Mouse (Mus musculus) cerebellum, postnatal 36 days (tissue): ENCODE data around the gene Prrx1.
A peak's percentile ranks its signal among the peaks of the same experiment; 100 is the strongest.

Experiments
- DNase-seq, 2 experiments: peaks; one replicate each; pipeline ENCODE4 v3.0.0; 2021 to 2022; ENCODE audit warnings: mixed read lengths in 2 of 2

Gene Prrx1

GRCm38 (mm10) chr1:163313101-163313773 is at the start of gene Prrx1:
Gene Prrx1 (minus strand): TSS chr1:163313710.
- DNase-seq: no peak

GRCm38 (mm10) chr1:163362202-163362601 is 48.7 kb upstream of the Prrx1 start:
- DNase-seq: no peak

DNA sequence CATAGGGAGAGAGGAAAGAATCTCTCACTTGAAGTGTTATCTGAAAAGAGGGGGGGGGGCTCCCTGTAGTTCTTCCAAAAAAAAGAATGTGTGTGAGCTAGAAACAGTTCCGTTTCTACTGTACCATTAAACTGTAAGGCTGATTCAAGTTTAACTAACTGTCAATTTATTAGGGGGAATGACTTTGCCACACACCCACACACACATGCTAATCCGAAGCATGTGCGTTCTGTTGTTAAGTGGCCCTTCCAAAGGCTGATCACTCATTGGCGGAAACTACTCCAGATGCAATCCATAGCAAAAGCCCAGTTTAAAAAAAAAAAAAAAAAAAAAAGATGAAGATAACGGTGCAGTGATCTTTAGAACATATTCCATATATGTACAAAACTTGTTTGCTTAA is 47.9 kb upstream of the Prrx1 start:
- no peak for DNase-seq

GRCm38 (mm10) chr1:163360796-163361195 is 47.3 kb upstream of the Prrx1 start:
- DNase-seq: no peak

- no peak for DNase-seq
Observed at GRCm38 (mm10) chr1:163359521-163359920, 46.0 kb upstream of the Prrx1 start.

- DNase-seq: no peak
Observed at GRCm38 (mm10) chr1:163358165-163358564, 44.7 kb upstream of the Prrx1 start.

DNA sequence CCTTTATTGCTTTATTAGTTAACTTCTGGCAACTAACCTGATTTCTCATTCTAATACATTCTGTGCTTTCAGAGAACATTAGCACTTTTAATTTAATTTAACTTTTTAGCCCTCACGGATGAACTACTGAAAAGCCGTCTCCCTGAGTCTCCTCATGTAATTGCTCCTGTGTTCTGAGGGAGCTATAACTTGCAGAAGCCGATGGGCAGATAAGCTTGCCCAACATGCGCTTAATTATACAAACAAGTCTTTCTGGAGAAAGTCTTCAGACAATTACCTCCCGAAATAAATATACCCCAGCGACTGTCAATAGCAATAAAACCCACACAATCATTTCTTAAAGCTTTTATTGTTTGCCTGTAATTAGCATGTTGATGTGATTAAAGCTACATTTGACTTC is 44.2 kb upstream of the Prrx1 start:
- no peak for DNase-seq

- DNase-seq: no peak
Observed at GRCm38 (mm10) chr1:163356167-163356566, 42.7 kb upstream of the Prrx1 start.

GRCm38 (mm10) chr1:163355626-163356156 is 42.2 kb upstream of the Prrx1 start:
- DNase-seq: no peak

DNA sequence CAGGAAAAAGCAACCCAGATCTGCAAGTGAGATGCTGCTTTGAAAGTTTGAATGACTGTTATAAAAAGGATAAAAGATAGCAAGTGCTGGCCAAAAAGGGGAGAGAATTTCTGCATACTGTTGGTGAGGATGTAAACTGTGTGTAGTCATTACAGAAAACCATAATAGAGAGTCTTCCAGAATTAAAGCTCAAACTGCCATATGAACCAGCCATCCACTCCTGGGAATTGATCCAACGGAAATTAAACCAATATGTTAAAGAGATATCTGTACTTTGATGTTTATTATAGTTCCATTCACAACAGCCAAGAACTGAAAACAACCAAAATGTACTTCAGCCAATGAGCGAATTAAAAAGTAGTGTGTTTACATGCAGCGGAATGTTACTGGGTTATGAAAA is 37.5 kb upstream of the Prrx1 start:
- DNase-seq: no peak

DNA sequence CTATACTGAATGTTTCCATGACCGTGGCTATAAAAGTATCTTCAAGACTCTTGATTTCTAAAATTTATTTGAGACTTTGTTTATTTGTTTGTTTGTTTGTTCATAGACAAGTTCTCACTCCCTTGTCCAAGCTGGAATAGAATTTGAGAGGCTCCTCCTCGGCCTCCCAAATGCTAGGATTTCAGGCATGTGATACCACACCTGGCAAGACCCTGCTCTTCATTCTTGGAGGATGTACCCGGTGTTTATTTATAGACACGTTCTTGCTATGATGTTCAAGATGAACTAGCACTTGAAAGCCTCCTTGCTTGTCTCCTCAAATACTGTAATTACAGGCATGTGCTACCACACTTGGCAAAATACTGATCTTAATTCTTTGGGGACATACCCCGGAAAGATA is 32.0 kb upstream of the Prrx1 start:
- no peak for DNase-seq

DNA sequence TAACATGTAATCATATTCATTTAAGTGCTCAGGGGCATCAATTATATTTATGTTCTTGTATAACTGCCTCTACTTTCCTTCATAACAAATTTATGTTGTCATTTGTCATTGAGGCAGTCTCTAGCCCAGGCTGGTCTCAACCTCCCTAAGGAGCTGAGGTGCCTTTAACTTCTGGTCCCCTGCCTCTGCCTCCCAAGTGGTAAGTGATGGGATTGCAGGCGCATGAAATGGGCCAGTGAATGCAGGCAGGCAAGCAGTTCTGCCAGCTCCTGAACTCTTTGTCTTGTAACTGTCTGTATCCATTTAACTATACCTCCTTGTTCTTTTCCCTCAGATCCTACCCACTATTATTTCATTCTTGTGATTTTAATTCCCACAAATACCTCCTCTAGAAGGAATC is 31.4 kb upstream of the Prrx1 start:
- no peak for DNase-seq

DNA sequence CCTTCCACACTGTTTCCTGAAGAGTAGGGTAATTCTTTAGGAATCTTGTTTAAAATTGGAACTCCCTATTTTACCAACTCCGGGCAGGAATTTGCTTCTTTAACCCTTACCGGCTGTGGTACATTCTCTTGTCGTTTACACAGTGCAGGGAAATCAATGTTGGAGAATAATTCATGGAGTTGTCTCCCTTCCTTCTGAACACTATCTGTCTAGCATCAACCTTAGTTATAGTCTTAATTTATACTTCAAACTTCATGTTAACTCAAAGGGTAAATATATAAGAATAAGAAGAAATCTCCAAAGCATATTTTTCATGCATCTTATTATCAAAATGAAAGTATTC is 25.7 kb upstream of the Prrx1 start:
- DNase-seq: no peak

- DNase-seq: no peak
Observed at GRCm38 (mm10) chr1:163338525-163339218, 25.2 kb upstream of the Prrx1 start.

GRCm38 (mm10) chr1:163337821-163338220 is 24.3 kb upstream of the Prrx1 start:
- no peak for DNase-seq

DNA sequence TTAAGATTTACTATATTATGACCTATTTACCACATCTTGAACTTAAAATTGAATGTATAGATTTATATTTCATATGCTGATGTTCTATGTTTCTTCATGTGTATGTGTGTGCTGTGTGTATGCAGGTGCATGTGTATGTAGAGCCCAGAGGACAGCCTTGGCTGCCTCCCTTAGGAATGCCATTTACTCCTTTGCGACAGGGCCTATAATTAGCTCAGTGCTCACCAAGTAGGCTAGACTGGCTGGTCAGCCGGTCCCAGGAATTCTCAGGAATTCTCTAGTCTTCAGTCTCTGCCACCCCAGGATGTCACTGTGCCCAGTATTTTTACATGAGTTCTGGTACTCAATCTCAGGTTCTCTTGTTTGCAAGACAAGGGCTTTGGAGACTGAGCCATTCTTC is 13.8 kb upstream of the Prrx1 start:
- DNase-seq: no peak

- DNase-seq: no peak
Observed at GRCm38 (mm10) chr1:163319669-163320571, 6.4 kb upstream of the Prrx1 start.

DNA sequence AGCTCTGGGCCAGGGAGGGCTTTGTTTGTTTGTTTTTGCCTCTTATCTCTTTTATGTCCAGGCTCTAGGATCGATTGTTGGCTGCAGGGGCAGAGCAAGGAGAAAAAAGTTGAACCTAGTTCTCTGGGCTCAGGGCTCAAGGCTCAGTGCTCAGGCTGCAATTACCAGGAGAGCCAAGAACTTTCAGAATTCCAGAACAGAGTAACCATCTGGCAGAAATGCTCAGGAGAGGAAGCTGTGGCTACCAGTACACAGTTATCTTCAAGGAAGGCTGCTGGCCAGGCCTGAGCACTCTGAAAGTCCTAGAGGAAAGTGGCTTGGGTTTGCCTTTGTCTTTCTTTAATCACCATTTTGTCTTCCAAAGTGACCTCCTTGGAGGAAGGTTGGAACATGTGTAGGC is 3.4 kb upstream of the Prrx1 start:
- no peak for DNase-seq

DNA sequence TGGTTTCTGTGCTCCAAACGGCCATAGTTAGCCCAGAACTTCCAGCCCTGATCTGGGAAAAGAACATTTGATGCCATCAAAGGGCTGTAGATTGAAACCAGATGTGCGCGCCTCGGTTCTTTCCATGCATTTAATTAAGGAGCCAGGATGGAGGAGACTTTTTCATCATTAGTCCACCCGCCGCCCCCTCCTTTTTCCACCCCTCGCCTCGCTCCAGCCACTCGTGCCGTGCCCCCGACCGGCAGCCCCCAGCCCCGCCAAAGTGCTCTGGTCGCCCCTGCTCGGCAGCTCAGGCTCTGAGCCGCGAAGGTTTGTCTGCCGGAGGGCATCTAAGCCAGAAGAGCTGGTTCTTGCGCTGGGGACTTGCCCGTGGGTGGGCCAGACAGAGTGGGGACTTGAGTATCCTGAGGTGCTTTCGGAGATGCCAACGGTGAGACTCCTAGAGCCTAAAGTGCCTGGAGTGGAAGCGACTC is 1.4 kb upstream of the Prrx1 start:
- no peak for DNase-seq

- DNase-seq: no peak
Observed at GRCm38 (mm10) chr1:163313921-163314725, 613 bp upstream of the Prrx1 start.

DNA sequence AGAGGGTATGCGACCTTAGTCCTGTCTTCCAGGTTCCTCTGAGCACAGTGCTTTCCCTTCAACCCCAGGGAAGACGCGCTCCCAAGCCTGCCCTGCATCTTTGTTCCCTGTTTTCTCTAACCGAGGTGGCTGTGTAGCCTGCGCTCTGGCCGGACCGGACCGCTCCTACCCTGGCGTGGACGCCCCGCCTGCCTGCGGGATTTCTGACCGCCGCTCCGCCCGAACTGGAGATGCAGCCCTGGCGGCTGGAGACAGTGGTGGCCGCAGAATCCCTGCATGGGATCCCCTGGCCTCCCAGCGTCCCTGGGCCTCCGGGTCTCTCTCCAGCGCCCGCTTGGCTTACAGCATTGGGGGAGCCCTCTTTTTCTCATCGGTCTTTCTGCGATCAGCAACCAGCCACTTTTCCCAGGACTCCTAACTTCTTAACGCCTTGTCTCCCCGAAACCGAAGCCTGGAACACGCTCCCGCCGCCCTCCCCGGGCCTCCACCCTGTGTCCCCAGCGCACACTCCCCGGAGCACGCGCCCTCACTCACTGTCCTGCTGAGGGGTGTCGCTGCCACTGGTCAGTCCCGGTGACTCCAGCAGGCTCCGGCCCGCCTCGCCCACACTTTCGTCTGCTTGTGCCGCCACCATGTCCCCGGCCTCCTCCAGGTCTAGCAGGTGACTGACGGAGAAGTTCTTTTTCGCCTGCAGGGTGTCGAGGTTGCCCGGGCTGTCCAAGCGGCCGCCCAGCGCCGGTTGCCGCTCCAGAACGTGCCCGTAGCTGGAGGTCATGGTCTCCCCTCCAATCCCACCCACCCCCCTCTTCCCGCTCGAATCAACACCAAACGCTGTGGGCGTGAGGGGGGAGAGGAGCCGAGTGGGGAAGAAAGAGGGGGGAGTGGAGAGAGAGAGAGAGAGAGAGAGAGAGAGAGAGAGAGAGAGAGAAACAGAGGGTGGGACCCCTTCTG is 1.4 kb downstream of the Prrx1 start:
- peak; percentile 6 to 13 for DNase-seq
